Mouse (Mus musculus) stomach, postnatal 0 days (tissue): ENCODE measurements around the gene Olfr267.

ENCODE experiments used
- CTCF ChIP-seq: IDR thresholded peaks from 2 replicates; pipeline ENCODE4 v1.5.1; 2016; ENCODE audit warnings: antibody characterized with exemption, low read depth, mild to moderate bottlenecking, moderate library complexity
- EP300 ChIP-seq: optimal IDR thresholded peaks from 2 replicates; pipeline ENCODE3; 2016; ENCODE audit warnings: antibody characterized with exemption

- TF ChIP-seq CTCF (no peak), EP300 (no peak)
Observed at GRCm38 (mm10) chr4:58825921-58826320, 38.4 kb upstream of the Olfr267 start.
